Mouse (Mus musculus) intestine, embryonic 14.5 days (tissue): ENCODE results near the gene Mfge8. TPM values are rescaled to one million over a fixed set of nuclear protein-coding genes. Genes with fewer than 3 reads are reported as not detected.

Experiments used
- ATAC-seq: fragments of 200-750 bp; cut with Nextera tagmentation; replicated peaks from 2 replicates; pipeline ENCODE4 v1.8.0; 2017; ENCODE audit warnings: low read depth, moderate number of reproducible peaks, moderate TSS enrichment, moderate library complexity; ENCODE audit not compliant: low FRiP score, low TSS enrichment
- DNase-seq: peaks from one replicate; pipeline ENCODE4 v3.0.0-alpha.2; 2018; ENCODE audit warnings: low spot score
- H3K27ac ChIP-seq: fragments of 300-500 bp; sonication (generic); 2 replicates; pipeline ENCODE4 v1.5.1; 2014; ENCODE audit warnings: low read depth, mild to moderate bottlenecking, control low read depth
- H3K27me3 ChIP-seq: fragments of 300-500 bp; sonication (generic); replicated peaks from 2 replicates; pipeline ENCODE4 v1.6.1; 2014; ENCODE audit warnings: low read length, control low read depth; ENCODE audit not compliant: control insufficient read depth, insufficient read depth
- H3K36me3 ChIP-seq: fragments of 300-500 bp; sonication (generic); 2 replicates; pipeline ENCODE4 v1.6.1; 2014; ENCODE audit warnings: low read length, control low read depth; ENCODE audit not compliant: control insufficient read depth, insufficient read depth
- H3K4me1 ChIP-seq: fragments of 300-500 bp; sonication (generic); replicated peaks from 2 replicates; pipeline ENCODE4 v1.6.1; 2014; ENCODE audit warnings: low read length, control low read depth, mixed read lengths; ENCODE audit not compliant: control insufficient read depth, insufficient read depth
- H3K4me2 ChIP-seq: fragments of 300-500 bp; sonication (generic); 2 replicates; pipeline ENCODE4 v1.6.1; 2014; ENCODE audit warnings: low read length
- H3K4me3 ChIP-seq: fragments of 300-500 bp; sonication (generic); 2 replicates; pipeline ENCODE4 v1.5.1; 2014; ENCODE audit warnings: low read depth, low read length, control low read depth, mixed read lengths
- H3K9ac ChIP-seq: fragments of 300-500 bp; sonication (generic); 2 replicates; pipeline ENCODE4 v1.6.1; 2014; ENCODE audit warnings: mild to moderate bottlenecking, low read length
- H3K9me3 ChIP-seq: fragments of 300-500 bp; sonication (generic); 2 replicates; pipeline ENCODE4 v1.6.1; 2016; ENCODE audit warnings: low read length, control low read depth; ENCODE audit not compliant: control insufficient read depth
- WGBS: fragments of 180-500 bp; shearing (Covaris S2); extraction: QIAGEN DNeasy Blood & Tissue Kit; methylation state at CpG from one replicate; pipeline ENCODE4 v1.1.7; 2014; 5-methylcytosine and 5-hydroxymethylcytosine counted together
- polyA plus RNA-seq: library from polyadenylated mRNA; unstranded; fragments of >200 nt; fragmentation: Nextera tagmentation; extraction: Ambion mirVana; gene quantifications from 2 replicates; pipeline ENCODE4 v1.2.1, GENCODE M21; 2014

Mfge8 gene
- polyA plus RNA-seq, 1 experiment from 2014 or later, result 196 TPM

DNA sequence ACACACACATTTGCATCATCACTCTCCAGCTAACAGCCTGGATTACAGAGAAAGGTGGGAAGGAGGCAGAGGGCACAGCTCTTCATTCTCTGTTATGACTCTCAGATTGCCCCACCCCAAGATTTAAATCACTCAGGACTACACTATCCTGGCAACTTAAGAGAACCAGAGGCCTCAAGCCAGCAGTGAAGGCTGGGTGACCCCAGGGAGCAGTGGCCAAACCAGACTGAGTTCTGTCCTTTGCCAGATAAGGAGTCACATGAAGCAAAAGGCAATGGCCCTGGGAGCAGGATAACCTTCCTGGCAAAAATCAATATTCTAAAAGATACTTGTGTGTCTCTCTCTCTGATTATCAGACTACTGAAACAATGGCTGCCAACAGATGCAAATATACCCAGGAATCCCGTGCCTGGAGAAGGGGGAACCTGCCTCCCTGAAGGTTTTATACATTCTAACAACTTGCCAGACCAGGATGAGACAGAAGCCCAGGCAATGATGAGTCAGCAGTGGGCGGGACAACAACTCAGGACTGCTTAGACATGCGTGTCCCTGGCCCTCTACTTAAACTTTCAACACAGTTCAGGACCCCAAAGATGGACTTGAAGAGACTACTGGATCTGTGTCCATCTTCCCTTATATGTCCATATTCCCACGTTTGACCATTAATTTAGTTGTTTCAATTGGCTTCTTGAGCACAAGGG is 8.8 kb downstream of the Mfge8 start:
- H3K27me3 ChIP-seq, result no peaks in the 10 kb centered on the region
- ATAC-seq, result no peak
- no peaks in the 10 kb centered on the region for H3K9me3 ChIP-seq
- H3K4me1 ChIP-seq, result no peaks in the 10 kb centered on the region
- no peak overlapping the region for H3K9ac ChIP-seq
- no peak overlapping the region for H3K27ac ChIP-seq
- H3K4me3 ChIP-seq, result no peak overlapping the region
- H3K4me2 ChIP-seq, result no peak overlapping the region
- H3K36me3 ChIP-seq, result peaks cover 62% of the 10 kb centered on the region
- no peak for DNase-seq
- 51% methylated on average over 4 of the region's 4 CpGs for WGBS

DNA sequence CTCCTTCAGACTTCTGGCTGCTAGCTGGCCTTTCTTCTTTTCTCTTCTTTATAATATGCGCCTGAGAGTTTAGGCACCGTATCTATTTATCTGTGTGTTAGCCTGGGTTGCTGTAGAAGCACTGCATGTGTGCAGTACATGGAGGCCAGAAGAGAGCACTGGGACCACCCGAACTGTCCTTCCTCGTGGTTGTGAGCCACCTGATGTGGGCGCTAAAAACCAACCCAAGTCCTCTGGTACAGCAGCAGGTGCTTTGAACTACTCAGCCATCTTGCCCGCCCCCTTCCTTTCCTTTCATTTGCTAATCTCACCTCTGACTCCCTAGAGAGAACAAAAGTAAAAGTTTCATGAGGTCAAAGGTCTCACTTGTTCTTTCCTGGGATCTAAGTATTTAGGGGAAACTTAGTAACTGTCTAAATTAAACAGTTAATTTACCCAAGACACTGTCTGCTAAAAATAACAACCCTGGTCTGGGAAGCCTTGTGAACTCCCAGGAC is 9.5 kb downstream of the Mfge8 start:
- Histone ChIP-seq H3K9ac (no peak overlapping the region), H3K27ac (no peak overlapping the region), H3K4me1 (no peaks in the 10 kb centered on the region), H3K36me3 (peaks cover 62% of the 10 kb centered on the region), H3K27me3 (no peaks in the 10 kb centered on the region), H3K4me3 (no peak overlapping the region), H3K4me2 (no peak overlapping the region), H3K9me3 (no peaks in the 10 kb centered on the region)
- ATAC-seq (no peak), DNase-seq (no peak)
- WGBS, result 70% methylated on average over 6 of the region's 6 CpGs

DNA sequence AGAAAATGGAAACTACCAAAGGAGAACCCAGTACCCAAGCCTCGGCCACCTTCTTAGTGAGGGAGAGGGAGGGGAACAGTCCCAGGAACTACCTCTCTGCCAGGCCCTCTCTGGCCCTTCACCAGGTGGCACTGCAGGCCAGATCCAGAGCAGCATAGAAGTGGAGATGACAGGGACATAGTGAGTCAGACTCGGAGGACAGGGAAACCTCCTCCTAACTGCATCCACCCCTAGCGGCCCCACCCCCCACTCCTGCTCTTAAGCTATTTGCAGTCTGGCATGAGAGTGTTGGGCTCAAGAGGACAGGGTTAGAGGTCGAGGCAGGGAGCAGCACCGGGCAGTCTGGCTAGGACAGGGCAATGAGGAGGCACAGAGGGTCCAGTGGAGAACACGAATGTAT is 15.5 kb downstream of the Mfge8 start:
- Histone ChIP-seq H3K9me3 (no peaks in the 10 kb centered on the region), H3K4me2 (no peak overlapping the region), H3K27me3 (0 out of 2 replicates have a peak, but pooled peaks cover 3% of the 10 kb centered on the region), H3K4me1 (peaks cover 5% of the 10 kb centered on the region), H3K9ac (no peak overlapping the region), H3K36me3 (peaks cover 37% of the 10 kb centered on the region), H3K27ac (no peak overlapping the region), H3K4me3 (no peak overlapping the region)
- WGBS, result 24% methylated on average over 6 of the region's 6 CpGs
- ATAC-seq (no peak), DNase-seq (no peak)

DNA sequence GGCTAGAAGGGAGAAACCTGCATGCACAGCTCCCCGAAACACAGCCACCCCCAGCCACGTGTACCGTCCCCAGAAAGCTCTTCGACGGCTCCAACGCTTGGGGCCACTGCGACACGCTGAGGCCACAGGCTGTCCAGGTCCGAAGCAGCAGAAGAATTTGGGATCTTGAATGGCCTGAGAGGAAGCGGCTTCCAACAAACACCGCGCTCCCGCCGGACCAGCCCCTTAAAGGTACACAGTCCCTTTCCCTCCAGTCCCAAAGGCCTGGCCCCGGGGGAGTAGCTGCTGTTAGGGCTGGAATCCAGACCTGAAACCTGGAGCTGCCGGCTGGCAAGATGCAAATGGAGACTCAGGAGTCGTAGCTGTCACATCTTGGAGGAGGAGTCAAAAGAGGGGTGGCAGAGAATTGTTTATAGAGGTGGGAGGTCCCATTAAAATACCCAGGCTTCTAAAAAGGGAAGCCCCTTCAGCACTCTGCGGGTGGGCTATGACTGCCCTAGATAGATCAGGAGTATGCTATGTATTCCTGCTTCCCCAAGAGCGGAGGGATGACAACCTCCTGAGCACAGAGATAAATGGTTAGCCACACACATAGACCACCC is 17.9 kb downstream of the Mfge8 start, which contains the start of gene Hapln3:
Gene Hapln3 (minus strand): TSS at position 176 of the 602 bp plus-strand sequence.
- peaks cover 24% of the 10 kb centered on the region for H3K36me3 ChIP-seq
- H3K9me3 ChIP-seq, result no peaks in the 10 kb centered on the region
- H3K4me3 ChIP-seq, result peak within 1 kb of the TSS; percentile 33
- H3K4me1 ChIP-seq, result peaks cover 5% of the 10 kb centered on the region
- DNase-seq (peak; percentile 64), ATAC-seq (0 out of 2 replicates have a peak, but pooled peaks have one; percentile 8)
- H3K27ac ChIP-seq, result no peak within 1 kb of the TSS
- WGBS, result 3% methylated on average over 19 of the region's 19 CpGs
- H3K27me3 ChIP-seq, result 0 out of 2 replicates have a peak, but pooled peaks cover 3% of the 10 kb centered on the region
- peak within 1 kb of the TSS; percentile 23; the same call in 1 of the 2 replicates for H3K9ac ChIP-seq
- H3K4me2 ChIP-seq, result peak within 1 kb of the TSS; percentile 51

DNA sequence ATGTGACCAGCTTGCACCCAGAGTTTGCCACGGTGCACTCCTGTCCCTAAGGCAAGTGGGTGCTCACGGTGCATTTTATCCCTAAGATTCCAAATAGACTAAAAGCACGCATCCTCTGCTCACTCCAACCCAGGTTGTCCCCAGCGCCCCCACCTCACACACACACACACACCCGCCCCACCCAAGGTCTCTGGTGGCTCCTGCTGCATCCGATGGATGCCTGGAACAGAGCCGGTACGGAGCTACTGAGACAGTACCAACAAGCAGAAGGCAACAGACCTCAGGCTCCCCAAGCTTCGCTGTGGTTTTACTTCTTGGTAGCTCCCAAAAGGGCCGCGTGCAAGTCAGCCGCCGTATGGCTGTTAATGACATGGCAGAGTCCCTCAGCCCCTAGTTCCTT is 18.5 kb downstream of the Mfge8 start:
- 0 out of 2 replicates have a peak overlapping the region, but pooled peaks have one; percentile 23 for H3K9ac ChIP-seq
- H3K27ac ChIP-seq, result no peak overlapping the region
- no peak for ATAC-seq
- 0 out of 2 replicates have a peak, but pooled peaks cover 3% of the 10 kb centered on the region for H3K27me3 ChIP-seq
- peaks cover 5% of the 10 kb centered on the region for H3K4me1 ChIP-seq
- peak overlapping the region; percentile 33 for H3K4me3 ChIP-seq
- no peaks in the 10 kb centered on the region for H3K9me3 ChIP-seq
- WGBS, result 16% methylated on average over 13 of the region's 13 CpGs
- H3K36me3 ChIP-seq, result peaks cover 18% of the 10 kb centered on the region
- no peak for DNase-seq
- peak overlapping the region; percentile 51 for H3K4me2 ChIP-seq

DNA sequence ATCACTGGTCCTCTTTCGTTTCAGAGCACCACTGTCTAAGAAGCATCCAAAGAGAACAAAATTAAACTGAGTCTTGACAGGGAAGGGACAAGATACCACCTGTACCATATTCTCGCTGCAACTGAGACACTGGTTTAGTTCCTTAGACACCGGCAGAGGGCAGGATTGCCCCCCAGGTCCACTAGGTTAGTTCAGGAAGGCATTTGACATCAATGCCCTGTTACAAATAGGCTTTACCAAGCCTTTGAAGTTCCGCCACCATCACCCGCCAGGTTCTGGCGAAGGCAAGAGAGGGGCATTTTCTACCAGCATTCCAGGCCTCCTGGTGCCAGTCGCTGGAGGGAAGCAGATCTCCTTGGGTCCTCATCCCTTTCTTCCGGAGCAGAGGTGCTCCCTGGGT is 19.0 kb downstream of the Mfge8 start:
- WGBS, result 17% methylated on average over 8 of the region's 8 CpGs
- H3K4me1 ChIP-seq, result peaks cover 5% of the 10 kb centered on the region
- no peaks in the 10 kb centered on the region for H3K9me3 ChIP-seq
- no peak overlapping the region for H3K9ac ChIP-seq
- peak overlapping the region; percentile 33 for H3K4me3 ChIP-seq
- H3K27me3 ChIP-seq, result 0 out of 2 replicates have a peak, but pooled peaks cover 3% of the 10 kb centered on the region
- peaks cover 13% of the 10 kb centered on the region for H3K36me3 ChIP-seq
- DNase-seq (no peak), ATAC-seq (no peak)
- no peak overlapping the region for H3K27ac ChIP-seq
- H3K4me2 ChIP-seq, result peak overlapping the region; percentile 51

DNA sequence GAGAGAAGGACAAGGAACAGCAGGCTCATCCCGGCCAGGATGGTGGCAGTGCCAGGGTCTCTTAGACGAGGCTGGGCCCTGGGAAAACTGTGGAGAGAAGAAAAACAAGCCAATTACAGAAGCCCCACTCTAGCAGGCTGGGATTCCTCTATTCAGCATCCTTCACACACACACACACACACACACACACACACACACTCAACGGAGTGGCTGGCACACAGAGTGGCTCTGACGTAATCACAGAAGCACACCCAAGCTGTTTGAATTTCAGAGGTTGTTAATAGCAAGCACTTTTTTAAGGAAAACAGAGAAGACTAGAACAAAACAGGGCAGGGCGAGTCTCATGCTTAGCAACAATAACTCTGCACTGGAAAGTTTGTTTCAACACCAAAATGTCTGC is 25.4 kb downstream of the Mfge8 start:
- Histone ChIP-seq H3K27ac (no peak overlapping the region), H3K4me2 (no peak overlapping the region), H3K27me3 (no peaks in the 10 kb centered on the region), H3K9ac (no peak overlapping the region), H3K4me3 (no peak overlapping the region), H3K4me1 (no peaks in the 10 kb centered on the region), H3K9me3 (no peaks in the 10 kb centered on the region), H3K36me3 (no peaks in the 10 kb centered on the region)
- ATAC-seq, result no peak
- 77% methylated on average over 5 of the region's 5 CpGs for WGBS
- DNase-seq, result no peak

DNA sequence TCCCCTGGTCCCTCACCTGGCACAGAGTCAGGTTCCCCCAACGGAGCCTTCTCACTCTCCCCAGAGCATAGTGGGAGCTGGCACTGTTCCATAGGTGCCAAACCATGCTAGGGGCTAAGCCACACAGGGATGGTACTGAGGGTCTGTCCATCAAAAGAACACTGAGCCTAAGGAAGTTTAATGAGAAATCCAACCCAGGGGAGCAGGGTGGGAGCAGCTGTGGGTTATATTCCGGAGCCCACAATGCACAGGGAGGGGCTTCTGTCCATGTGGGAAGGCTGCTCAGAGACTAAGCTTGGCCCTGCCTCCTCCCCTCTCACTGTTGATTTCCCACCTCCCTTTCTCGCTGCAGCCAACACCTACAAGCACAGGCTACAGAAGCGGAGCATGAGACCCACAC is 35.0 kb downstream of the Mfge8 start:
- 69% methylated on average over 4 of the region's 4 CpGs for WGBS
- Histone ChIP-seq H3K4me2 (no peak overlapping the region), H3K4me3 (no peak overlapping the region), H3K36me3 (no peaks in the 10 kb centered on the region), H3K9ac (no peak overlapping the region), H3K27me3 (no peaks in the 10 kb centered on the region), H3K4me1 (no peaks in the 10 kb centered on the region), H3K9me3 (no peaks in the 10 kb centered on the region), H3K27ac (no peak overlapping the region)
- DNase-seq, result no peak
- ATAC-seq, result no peak
